Mouse (Mus musculus) olfactory bulb, adult 2 months (tissue): ENCODE measurements around the gene Mllt6. TPM values are rescaled to one million over a fixed set of nuclear protein-coding genes. Genes with fewer than 3 reads are reported as not detected.

Experiments
- H3K27ac ChIP-seq: fragments of 200-500 bp; 2 replicates; pipeline ENCODE4 v1.5.1; 2012; ENCODE audit warnings: low read depth, low read length; ENCODE audit not compliant: insufficient read depth
- H3K4me1 ChIP-seq: fragments of 200-500 bp; 2 replicates; pipeline ENCODE4 v1.6.1; 2012; ENCODE audit warnings: low read length; ENCODE audit not compliant: control insufficient read depth, insufficient read depth
- H3K4me3 ChIP-seq: fragments of 200-500 bp; 2 replicates; pipeline ENCODE4 v1.5.1; 2012; ENCODE audit warnings: mild to moderate bottlenecking, low read depth, low read length, moderate library complexity; ENCODE audit not compliant: insufficient read depth
- CTCF ChIP-seq: fragments of 200-500 bp; IDR thresholded peaks from 2 replicates; pipeline ENCODE4 v1.5.1; 2012; ENCODE audit warnings: low read depth, mild to moderate bottlenecking, low read length, moderate library complexity; ENCODE audit not compliant: insufficient read depth
- POLR2A ChIP-seq: fragments of 200-500 bp; IDR thresholded peaks from 2 replicates; pipeline ENCODE4 v1.6.1; 2012; ENCODE audit warnings: mild to moderate bottlenecking, low read depth, low read length, moderate library complexity; ENCODE audit not compliant: insufficient read depth
- WGBS: fragments of 180-500 bp; shearing (Covaris S2); methylation state at CpG from one replicate; pipeline ENCODE4 v1.1.7; 2018; 5-methylcytosine and 5-hydroxymethylcytosine counted together
- polyA plus RNA-seq: library from polyadenylated mRNA; stranded (reverse); fragments of >200 nt; gene quantifications from 2 replicates; pipeline ENCODE4 v1.2.4, GENCODE M21; 2012; ENCODE audit warnings: low replicate concordance; ENCODE audit not compliant: missing spikeins, insufficient read depth, insufficient read length

The Mllt6 gene
- polyA plus RNA-seq, 1 experiment = 69.4 TPM

DNA sequence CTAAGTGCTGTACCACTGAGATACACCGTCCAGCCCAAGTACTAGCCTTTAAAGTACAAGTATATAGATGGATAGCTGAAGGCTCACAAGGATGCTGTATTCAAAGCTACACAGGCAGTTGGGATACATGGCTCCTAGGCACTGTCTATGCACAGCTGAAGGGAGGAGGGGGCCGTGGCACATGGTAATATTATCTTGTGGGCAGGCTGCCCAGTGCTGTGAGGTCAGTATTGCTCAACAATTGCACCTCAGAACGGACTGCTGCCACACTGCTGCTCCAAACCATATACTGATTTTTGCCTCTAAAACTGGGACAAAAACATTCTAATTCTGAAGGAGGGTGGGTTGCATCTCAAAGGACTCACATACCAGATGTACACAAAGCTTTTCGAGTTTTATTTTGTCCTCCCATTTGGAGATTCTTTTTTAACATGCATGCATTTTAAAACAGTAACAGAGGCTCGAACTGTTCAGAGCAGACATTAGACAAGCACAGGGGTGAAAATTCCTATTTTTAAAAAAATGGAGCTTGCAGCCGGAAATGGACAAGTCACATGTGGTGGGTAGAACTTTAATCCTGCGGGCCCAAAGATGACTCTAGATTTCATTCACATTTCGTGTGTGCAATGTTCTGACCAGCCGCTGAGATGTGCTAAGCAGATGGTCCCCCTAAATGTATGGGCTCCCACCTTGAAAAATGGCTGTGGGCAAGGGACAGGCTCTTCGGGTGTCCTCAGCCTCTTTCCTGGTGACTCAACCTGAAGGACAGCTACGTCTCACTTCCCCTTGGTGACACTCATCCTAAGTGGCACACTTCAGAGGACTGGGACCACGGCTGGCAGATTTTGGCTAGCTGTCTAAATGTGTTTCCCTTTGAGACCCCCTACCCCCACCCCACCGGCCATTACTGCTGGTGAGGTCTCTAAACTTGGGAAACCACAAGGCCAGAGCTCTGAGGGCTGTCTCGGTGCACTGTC is 51.9 kb downstream of the Mllt6 start:
- Histone ChIP-seq H3K4me1 (no peaks in the 10 kb centered on the region), H3K4me3 (no peak overlapping the region), H3K27ac (no peak overlapping the region)
- no peak for TF ChIP-seq CTCF
- TF ChIP-seq POLR2A = no peak
- 75% methylated on average over 14 of the region's 14 CpGs for WGBS

DNA sequence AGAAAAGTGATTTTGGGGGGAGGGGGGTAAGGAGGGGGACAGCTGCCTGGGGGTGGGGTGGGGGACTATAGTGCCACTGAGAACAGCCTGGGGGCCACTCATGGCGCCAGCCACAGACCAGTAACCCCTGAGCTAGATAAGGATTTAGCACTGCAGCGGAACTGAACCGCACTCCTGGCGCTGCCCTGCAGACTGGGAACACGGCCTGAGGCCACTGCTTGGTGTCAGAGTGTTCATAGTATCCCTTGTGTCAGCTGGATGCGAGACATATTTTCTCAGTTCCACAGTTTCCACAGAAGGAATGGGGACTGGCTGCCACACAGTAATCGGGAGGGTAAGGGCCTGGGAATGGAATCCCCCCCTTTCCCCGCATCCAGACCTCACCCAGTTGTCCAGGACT is 52.8 kb downstream of the Mllt6 start:
- Histone ChIP-seq H3K27ac (no peak overlapping the region), H3K4me3 (no peak overlapping the region), H3K4me1 (no peaks in the 10 kb centered on the region)
- TF ChIP-seq CTCF (no peak), POLR2A (no peak)
- 90% methylated on average over 8 of the region's 8 CpGs for WGBS

DNA sequence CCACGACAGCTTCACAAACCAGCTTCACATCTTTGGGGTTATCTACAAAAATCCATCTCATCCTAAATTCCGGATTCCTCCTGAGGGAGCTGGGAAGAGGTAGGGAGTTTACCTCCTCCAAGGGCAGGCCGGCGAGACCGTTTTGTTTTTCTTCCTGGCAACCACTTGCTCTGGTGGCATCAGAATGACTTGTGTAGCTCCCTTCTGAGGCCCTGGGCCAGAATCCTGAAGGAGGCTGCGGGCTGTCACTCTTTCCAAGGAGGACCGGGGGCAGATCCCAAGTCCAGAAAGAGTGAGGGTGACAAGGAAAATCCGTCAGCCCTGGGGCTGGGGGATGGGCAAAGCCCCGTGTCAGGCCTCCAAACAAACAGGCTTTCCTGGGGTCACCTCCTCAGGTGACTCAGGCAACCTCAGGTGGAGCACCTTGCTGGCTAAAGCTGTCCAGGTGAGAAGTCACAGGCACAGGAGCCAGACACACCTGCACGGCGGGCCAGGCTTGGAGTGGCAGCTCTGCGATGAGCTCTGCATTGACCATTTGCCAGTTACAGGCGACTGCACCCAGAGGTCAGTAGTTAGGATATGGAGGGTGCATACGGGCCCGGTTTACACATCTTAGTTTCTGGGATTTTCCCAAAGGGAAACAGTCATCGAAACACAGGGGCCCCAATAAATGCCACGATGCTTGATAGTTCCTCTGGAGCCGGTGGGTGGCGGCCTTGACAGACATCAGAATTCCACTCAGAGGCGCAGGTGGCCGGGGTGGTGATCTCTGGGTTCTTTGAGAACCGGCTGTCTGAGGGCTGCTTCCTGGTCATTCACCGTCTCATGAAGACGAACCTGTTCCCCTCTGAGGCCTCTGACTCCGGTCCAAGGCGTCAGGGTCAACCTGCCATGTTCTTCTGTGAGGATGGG is 54.4 kb downstream of the Mllt6 start:
- H3K4me1 ChIP-seq = no peaks in the 10 kb centered on the region
- H3K27ac ChIP-seq = no peak overlapping the region
- TF ChIP-seq CTCF = no peak
- TF ChIP-seq POLR2A = no peak
- no peak overlapping the region for H3K4me3 ChIP-seq
- 91% methylated on average over 26 of the region's 26 CpGs for WGBS

DNA sequence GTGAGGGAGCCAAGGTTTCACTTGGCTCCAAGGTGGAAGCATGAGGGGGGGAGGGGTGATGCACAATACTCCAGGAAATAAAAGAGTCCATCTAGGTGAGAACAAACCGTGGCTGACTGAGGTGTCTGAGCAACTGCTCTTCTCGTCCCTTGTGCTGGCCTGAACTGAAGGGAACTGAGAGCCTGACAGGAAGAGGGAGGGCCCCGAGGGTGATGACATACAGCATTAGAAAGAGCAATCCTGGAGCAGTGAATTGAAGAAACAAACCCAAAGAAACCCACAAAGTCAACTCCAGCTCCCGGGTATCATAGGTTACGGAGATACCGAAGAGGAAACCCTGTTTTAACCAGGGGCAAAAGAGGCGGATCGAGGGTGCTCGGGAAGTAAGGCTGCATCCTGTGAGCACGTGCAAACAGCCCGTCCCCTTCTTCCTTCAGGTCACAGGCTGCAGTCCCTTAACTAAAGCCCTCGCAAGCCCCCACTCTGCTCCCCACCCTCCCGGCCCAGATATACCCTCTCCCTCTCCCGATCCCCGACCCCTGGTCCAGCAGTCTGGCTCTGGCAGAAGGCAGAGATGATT is 55.2 kb downstream of the Mllt6 start:
- H3K27ac ChIP-seq = no peak overlapping the region
- WGBS = 80% methylated on average over 15 of the region's 15 CpGs
- no peaks in the 10 kb centered on the region for H3K4me1 ChIP-seq
- TF ChIP-seq POLR2A = no peak
- no peak for TF ChIP-seq CTCF
- H3K4me3 ChIP-seq = no peak overlapping the region

- TF ChIP-seq POLR2A (no peak), CTCF (no peak)
- 77% methylated on average over 4 of the region's 4 CpGs for WGBS
- Histone ChIP-seq H3K4me1 (no peaks in the 10 kb centered on the region), H3K27ac (no peak overlapping the region), H3K4me3 (no peak overlapping the region)
Observed at GRCm38 (mm10) chr11:97719041-97719440, 55.8 kb downstream of the Mllt6 start.

GRCm38 (mm10) chr11:97721338-97721737 is 58.1 kb downstream of the Mllt6 start:
- Histone ChIP-seq H3K27ac (no peak overlapping the region), H3K4me1 (no peaks in the 10 kb centered on the region), H3K4me3 (no peak overlapping the region)
- 91% methylated on average over 4 of the region's 4 CpGs for WGBS
- no peak for TF ChIP-seq POLR2A
- TF ChIP-seq CTCF = no peak

DNA sequence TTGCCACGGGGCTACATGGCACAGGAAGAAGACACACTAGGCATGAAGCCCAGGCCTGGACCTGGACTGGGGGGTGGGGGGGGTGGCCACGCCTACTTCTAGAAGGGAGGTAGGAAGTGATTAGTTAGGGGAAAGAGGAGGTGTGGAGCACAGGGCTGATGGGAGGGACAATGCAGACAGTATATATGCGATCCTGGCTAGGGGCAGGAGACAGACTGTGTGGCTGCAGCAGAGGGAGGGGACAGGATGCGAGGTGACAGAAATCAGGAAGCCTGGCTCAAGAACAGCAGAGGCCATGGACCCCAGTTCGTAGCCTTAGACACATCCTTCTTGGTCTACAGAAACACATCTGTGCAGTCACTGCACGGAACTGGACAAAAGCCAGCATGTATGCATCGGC is 60.5 kb downstream of the Mllt6 start:
- no peak overlapping the region for H3K4me3 ChIP-seq
- 0 out of 2 replicates have a peak, but pooled peaks cover under 1% of the 10 kb centered on the region for H3K4me1 ChIP-seq
- H3K27ac ChIP-seq = no peak overlapping the region
- TF ChIP-seq POLR2A = no peak
- TF ChIP-seq CTCF = no peak
- 84% methylated on average over 7 of the region's 7 CpGs for WGBS

GRCm38 (mm10) chr11:97728311-97728710 is 65.1 kb downstream of the Mllt6 start:
- 79% methylated on average over 7 of the region's 7 CpGs for WGBS
- H3K27ac ChIP-seq = no peak overlapping the region
- peaks cover 6% of the 10 kb centered on the region; the same call in 1 of the 2 replicates for H3K4me1 ChIP-seq
- TF ChIP-seq CTCF (no peak), POLR2A (no peak)
- no peak overlapping the region for H3K4me3 ChIP-seq

- Histone ChIP-seq H3K4me1 (peaks cover 10% of the 10 kb centered on the region), H3K27ac (no peak overlapping the region), H3K4me3 (no peak overlapping the region)
- TF ChIP-seq POLR2A (no peak), CTCF (no peak)
- 84% methylated on average over 7 of the region's 7 CpGs for WGBS
Observed at GRCm38 (mm10) chr11:97728730-97729129, 65.5 kb downstream of the Mllt6 start.
